In genomic region chr6:113261174-113261858, GRCm38 (mm10) we compare ENCODE assay signal across 20 mouse cellular contexts. TPM values are rescaled to one million over a fixed set of nuclear protein-coding genes. Genes with fewer than 3 reads are reported as not detected.
A peak's percentile ranks its signal among the peaks of the same experiment; 100 is the strongest.
DNase-seq lines count a peak whose midpoint lies in the region; ATAC-seq and TF ChIP-seq lines count a peak whose summit lies in the region.
"Had no signal": no experiment of that assay in that cellular context is flagged by ENCODE, and none has a peak within 500 bp of the region (broad histone marks: within the 10 kb centered on the region; RNA-seq: fewer than 3 reads in every experiment).

No protein-coding gene starts in this region.

- WGBS in liver, postnatal 0 days (ENCODE audit: insufficient replicate concordance): 70% methylated on average over 8 of the region's 8 CpGs
- WGBS in liver, embryonic 11.5 days: 80% methylated on average over 8 of the region's 8 CpGs

- no peak for TF ChIP-seq EP300 in liver, postnatal 0 days (IDR thresholded peaks at IDR 0.05; ENCODE audit: low read depth)

- H3K27ac ChIP-seq in gastrocnemius, adult 2 months: 0 out of 2 replicates have a peak overlapping the region, but pooled peaks have one; percentile 5
- peak overlapping the region; percentile 34; the same call in 1 of the 2 replicates for H3K27ac ChIP-seq in liver, postnatal 0 days (ENCODE audit: low read depth)
- no peak overlapping the region for H3K27ac ChIP-seq in liver, embryonic 11.5 days (ENCODE audit: low read depth, low read length)
- H3K27ac ChIP-seq: limb, embryonic 15.5 days; midbrain, embryonic 10.5 days; neural tube, embryonic 13.5 days had no signal

- ATAC-seq in liver, postnatal 0 days: peak; percentile 15; the same call in 1 of the 2 replicates
- no peak for ATAC-seq in liver, embryonic 11.5 days (replicated peaks; ENCODE audit: low FRiP score)
- ATAC-seq: CD4-positive, CD25-positive, alpha-beta regulatory T cell, adult 4 months; forebrain, postnatal 0 days; intestine, embryonic 16.5 days had no signal

- no peak overlapping the region for H3K4me3 ChIP-seq in gastrocnemius, adult 2 months
- H3K4me3 ChIP-seq in liver, postnatal 0 days (ENCODE audit: low read depth, low read length): no peak overlapping the region
- no peak overlapping the region for H3K4me3 ChIP-seq in liver, embryonic 11.5 days (ENCODE audit: low read depth, low read length)
- H3K4me3 ChIP-seq: limb, embryonic 15.5 days; midbrain, embryonic 10.5 days; neural tube, embryonic 13.5 days had no signal

- peaks cover 75% of the 10 kb centered on the region for H3K36me3 ChIP-seq in liver, postnatal 0 days (replicated peaks; ENCODE audit: insufficient read depth, low read length)
- H3K36me3 ChIP-seq in liver, embryonic 11.5 days (ENCODE audit: control insufficient read depth, insufficient read depth, low read length): peaks cover 11% of the 10 kb centered on the region; the same call in 1 of the 2 replicates

- H3K27me3 ChIP-seq in liver, postnatal 0 days (ENCODE audit: insufficient read depth, low read length): no peaks in the 10 kb centered on the region
- H3K27me3 ChIP-seq in liver, embryonic 11.5 days (replicated peaks; ENCODE audit: control insufficient read depth, insufficient read depth, low read length): no peaks in the 10 kb centered on the region
- H3K27me3 ChIP-seq: limb, embryonic 15.5 days; neural tube, embryonic 13.5 days had no signal

- no peak overlapping the region for H3K4me2 ChIP-seq in liver, postnatal 0 days (ENCODE audit: low read depth, low read length)
- H3K4me2 ChIP-seq in liver, embryonic 11.5 days: no peak overlapping the region
- H3K4me2 ChIP-seq: limb, embryonic 15.5 days; neural tube, embryonic 13.5 days had no signal

- no peaks in the 10 kb centered on the region for H3K4me1 ChIP-seq in liver, postnatal 0 days (ENCODE audit: insufficient read depth)
- no peaks in the 10 kb centered on the region for H3K4me1 ChIP-seq in liver, embryonic 11.5 days (replicated peaks; ENCODE audit: control insufficient read depth, insufficient read depth, low read length)
- H3K4me1 ChIP-seq: limb, embryonic 15.5 days; midbrain, embryonic 10.5 days; neural tube, embryonic 13.5 days had no signal

- TF ChIP-seq CTCF in gastrocnemius, adult 2 months (IDR thresholded peaks at IDR 0.05): no peak
- peak; percentile 39 for TF ChIP-seq CTCF in liver, postnatal 0 days (IDR thresholded peaks at IDR 0.05; ENCODE audit: low read depth)

- DNase-seq in gastrocnemius, adult 2 months: no peak
- no peak for DNase-seq in gastrocnemius, postnatal 14 days
- DNase-seq in liver, postnatal 0 days: no peak
- no peak for DNase-seq in liver, embryonic 11.5 days (ENCODE audit: low spot score)
- DNase-seq in B cell, adult 2 months: peak; percentile 11 to 21
- DNase-seq in brain, adult 2 months (ENCODE audit: low read depth, low spot score): peak; percentile 63
- DNase-seq in lung, adult 18-20 months: no peak
- no peak for DNase-seq in right cerebral cortex, postnatal 4 days
- DNase-seq: adrenal gland, postnatal 10 days; forebrain, postnatal 0 days; heart, adult 18-20 months; kidney, postnatal 10 days; lung, adult 2 months; lung, postnatal 36 days; right cerebral cortex, postnatal 25 days had no signal

- intact Hi-C loops in gastrocnemius, adult 2 months (cut with DNase I): no loop called here
- intact Hi-C loops in gastrocnemius, postnatal 14 days (cut with DNase I; ENCODE audit: low total_unique reads): no loop called here

- H3K9ac ChIP-seq in liver, postnatal 0 days (replicated peaks): no peak overlapping the region
- no peak overlapping the region for H3K9ac ChIP-seq in liver, embryonic 11.5 days (ENCODE audit: low read depth, low read length)
- H3K9ac ChIP-seq: forebrain, postnatal 0 days; limb, embryonic 15.5 days; neural tube, embryonic 13.5 days had no signal

- H3K9me3 ChIP-seq in liver, postnatal 0 days (ENCODE audit: low read length): no peaks in the 10 kb centered on the region
- no peaks in the 10 kb centered on the region for H3K9me3 ChIP-seq in liver, embryonic 11.5 days (ENCODE audit: control insufficient read depth, low read length)
- H3K9me3 ChIP-seq: limb, embryonic 15.5 days; midbrain, embryonic 10.5 days; neural tube, embryonic 13.5 days had no signal

RNA-seq across cellular contexts. Expression of gene Cpne9, which starts 20.8 kb away (rescaled TPM):
- total RNA-seq in gastrocnemius, adult 2 months (2021): not detected
- total RNA-seq in gastrocnemius, postnatal 14 days (2021): under 1 TPM in 1 of 2 experiments, not detected in 1; 0.14 TPM
- 0.02 and 0.04 TPM in 2 replicates for polyA plus RNA-seq in liver, postnatal 0 days (2015; fragmentation: Nextera tagmentation; extraction: Ambion mirVana)
- polyA plus RNA-seq in liver, embryonic 11.5 days (2014; fragmentation: Nextera tagmentation; extraction: Ambion mirVana): 0.07 TPM in 1 of 2 replicates, not detected in the other
- total RNA-seq: heart, adult 18-20 months had no signal
- polyA plus RNA-seq: intestine, embryonic 16.5 days had no signal

RNA-seq across cellular contexts. Expression of gene Mtmr14, which starts 23.7 kb away (rescaled TPM):
- total RNA-seq in gastrocnemius, adult 2 months (2021): 10 to 100 TPM; 14.9 to 16.0 TPM
- 10 to 100 TPM; 13.2 to 15.6 TPM for total RNA-seq in gastrocnemius, postnatal 14 days (2021)
- polyA plus RNA-seq in liver, postnatal 0 days (2015; fragmentation: Nextera tagmentation; extraction: Ambion mirVana): 15.1 and 16.1 TPM in 2 replicates
- 29.9 and 30.7 TPM in 2 replicates for polyA plus RNA-seq in liver, embryonic 11.5 days (2014; fragmentation: Nextera tagmentation; extraction: Ambion mirVana)

RNA-seq across cellular contexts. Expression of gene Brpf1, which starts 45.6 kb away (rescaled TPM):
- total RNA-seq in gastrocnemius, adult 2 months (2021): 10 to 100 TPM; 10.2 to 10.3 TPM
- 10 to 100 TPM in 1 of 2 experiments, 1 to 10 TPM in 1; 9.9 to 10.7 TPM for total RNA-seq in gastrocnemius, postnatal 14 days (2021)
- polyA plus RNA-seq in liver, postnatal 0 days (2015; fragmentation: Nextera tagmentation; extraction: Ambion mirVana): 4.1 and 4.8 TPM in 2 replicates
- 22.0 and 23.3 TPM in 2 replicates for polyA plus RNA-seq in liver, embryonic 11.5 days (2014; fragmentation: Nextera tagmentation; extraction: Ambion mirVana)

Comparison
In these comparisons a context has a peak if more than half of its experiments do, and no peak if none do; other contexts are left out.
1. DNase-seq: peak in B cell, adult 2 months (2 of 2) and brain, adult 2 months (single experiment); none in gastrocnemius, adult 2 months (single experiment), gastrocnemius, postnatal 14 days (single experiment), liver, postnatal 0 days (single experiment), liver, embryonic 11.5 days (single experiment), lung, adult 18-20 months (0 of 2) and right cerebral cortex, postnatal 4 days (single experiment).